Mouse (Mus musculus) neural tube, embryonic 12.5 days (tissue): ENCODE measurements around the gene Mfsd5. TPM values are rescaled to one million over a fixed set of nuclear protein-coding genes. Genes with fewer than 3 reads are reported as not detected.

Source experiments
- ATAC-seq: fragments of 200-750 bp; cut with Nextera tagmentation; 2 replicates; pipeline ENCODE4 v1.8.0; 2017; ENCODE audit warnings: low read depth, mild to moderate bottlenecking, moderate TSS enrichment, moderate library complexity; ENCODE audit not compliant: low FRiP score
- H3K27ac ChIP-seq: fragments of 300-500 bp; sonication (generic); 2 replicates; pipeline ENCODE4 v1.5.1; 2016
- H3K27me3 ChIP-seq: fragments of 300-500 bp; sonication (generic); replicated peaks from 2 replicates; pipeline ENCODE4 v1.6.1; 2016; ENCODE audit warnings: mild to moderate bottlenecking
- H3K36me3 ChIP-seq: fragments of 300-500 bp; sonication (generic); 2 replicates; pipeline ENCODE4 v1.6.1; 2016; ENCODE audit warnings: mild to moderate bottlenecking
- H3K4me1 ChIP-seq: fragments of 300-500 bp; sonication (generic); 2 replicates; pipeline ENCODE4 v1.6.1; 2016
- H3K4me2 ChIP-seq: fragments of 300-500 bp; sonication (generic); replicated peaks from 2 replicates; pipeline ENCODE4 v1.6.1; 2016; ENCODE audit warnings: mild to moderate bottlenecking
- H3K4me3 ChIP-seq: fragments of 300-500 bp; sonication (generic); 2 replicates; pipeline ENCODE4 v1.5.1; 2016
- H3K9ac ChIP-seq: fragments of 300-500 bp; sonication (generic); 2 replicates; pipeline ENCODE4 v1.6.1; 2016; ENCODE audit warnings: mild to moderate bottlenecking
- H3K9me3 ChIP-seq: fragments of 300-500 bp; sonication (generic); 2 replicates; pipeline ENCODE4 v1.6.1; 2016; ENCODE audit warnings: mild to moderate bottlenecking
- WGBS: fragments of 180-500 bp; shearing (Covaris S2); methylation state at CpG from one replicate; pipeline ENCODE4 v1.1.7; 2016; 5-methylcytosine and 5-hydroxymethylcytosine counted together
- polyA plus RNA-seq: library from polyadenylated mRNA; unstranded; fragments of >200 nt; fragmentation: Nextera tagmentation; extraction: Ambion mirVana; gene quantifications from 2 replicates; pipeline ENCODE4 v1.2.1, GENCODE M21; 2016

Gene Mfsd5
- polyA plus RNA-seq, 1 experiment from 2014 or later = 53.2 TPM

GRCm38 (mm10) chr15:102242404-102243228 lies 36.6 kb upstream of the Mfsd5 start:
- no peaks in the 10 kb centered on the region for H3K9me3 ChIP-seq
- H3K4me1 ChIP-seq = peaks cover 40% of the 10 kb centered on the region
- WGBS = 25% methylated on average over 12 of the region's 12 CpGs
- H3K9ac ChIP-seq = no peak overlapping the region
- no peak overlapping the region for H3K4me3 ChIP-seq
- H3K36me3 ChIP-seq = no peaks in the 10 kb centered on the region
- H3K4me2 ChIP-seq = peak overlapping the region; percentile 44; the same call in 1 of the 2 replicates
- ATAC-seq = no peak
- H3K27me3 ChIP-seq = peaks cover 45% of the 10 kb centered on the region
- H3K27ac ChIP-seq = no peak overlapping the region

DNA sequence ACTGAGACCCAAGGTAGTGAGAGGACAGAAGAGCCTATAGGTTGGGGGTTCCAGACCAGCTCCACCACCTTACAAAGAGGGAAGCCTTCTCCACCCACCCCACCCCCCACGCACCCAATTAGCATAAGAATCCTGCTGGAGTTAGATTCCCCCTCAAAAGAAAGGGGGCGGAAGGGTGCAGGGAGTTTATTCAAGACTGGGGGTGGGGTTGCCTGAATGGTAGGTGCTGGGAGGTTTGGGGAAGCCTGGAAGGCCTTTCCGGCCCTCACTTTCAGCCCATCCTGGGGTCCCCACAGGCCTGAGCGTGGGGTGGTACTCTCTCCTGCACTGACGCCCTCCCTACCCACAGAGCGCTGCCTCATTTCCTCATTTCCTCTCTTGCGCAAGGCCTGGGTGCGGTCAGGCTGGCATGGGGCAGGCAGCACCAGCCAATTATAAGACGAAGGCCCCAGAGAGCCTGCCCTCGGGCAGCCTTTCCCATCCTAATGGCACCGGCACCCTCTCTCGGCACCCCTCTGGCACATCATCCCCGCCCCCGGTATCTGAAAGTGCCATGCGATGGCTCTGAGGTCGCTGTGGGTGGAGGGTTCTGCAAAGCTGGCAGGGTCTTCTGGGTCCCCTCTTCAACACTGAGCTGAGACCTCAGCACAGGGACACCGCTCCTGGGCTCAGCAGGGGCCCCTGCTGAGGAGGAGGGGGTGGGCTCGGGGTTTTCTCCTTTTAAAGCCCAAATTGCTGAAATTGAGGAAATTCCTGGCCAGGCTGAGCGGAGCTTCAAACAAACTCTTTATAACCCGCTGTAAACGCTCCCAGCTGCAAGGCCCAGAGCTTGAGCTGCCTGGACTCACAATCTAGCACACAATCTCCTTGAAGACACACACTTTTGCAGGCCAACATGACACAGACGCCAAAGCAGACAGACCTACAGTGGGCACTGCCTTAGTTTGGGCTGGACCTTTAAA lies 35.7 kb upstream of the Mfsd5 start:
- Histone ChIP-seq H3K4me1 (peaks cover 48% of the 10 kb centered on the region), H3K4me3 (0 out of 2 replicates have a peak overlapping the region, but pooled peaks have one; percentile 7), H3K9ac (peak overlapping the region; percentile 38; the same call in 1 of the 2 replicates), H3K9me3 (no peaks in the 10 kb centered on the region), H3K27ac (no peak overlapping the region), H3K36me3 (no peaks in the 10 kb centered on the region), H3K4me2 (peak overlapping the region; percentile 44), H3K27me3 (peaks cover 52% of the 10 kb centered on the region)
- WGBS = 9% methylated on average over 22 of the region's 22 CpGs
- no peak for ATAC-seq

DNA sequence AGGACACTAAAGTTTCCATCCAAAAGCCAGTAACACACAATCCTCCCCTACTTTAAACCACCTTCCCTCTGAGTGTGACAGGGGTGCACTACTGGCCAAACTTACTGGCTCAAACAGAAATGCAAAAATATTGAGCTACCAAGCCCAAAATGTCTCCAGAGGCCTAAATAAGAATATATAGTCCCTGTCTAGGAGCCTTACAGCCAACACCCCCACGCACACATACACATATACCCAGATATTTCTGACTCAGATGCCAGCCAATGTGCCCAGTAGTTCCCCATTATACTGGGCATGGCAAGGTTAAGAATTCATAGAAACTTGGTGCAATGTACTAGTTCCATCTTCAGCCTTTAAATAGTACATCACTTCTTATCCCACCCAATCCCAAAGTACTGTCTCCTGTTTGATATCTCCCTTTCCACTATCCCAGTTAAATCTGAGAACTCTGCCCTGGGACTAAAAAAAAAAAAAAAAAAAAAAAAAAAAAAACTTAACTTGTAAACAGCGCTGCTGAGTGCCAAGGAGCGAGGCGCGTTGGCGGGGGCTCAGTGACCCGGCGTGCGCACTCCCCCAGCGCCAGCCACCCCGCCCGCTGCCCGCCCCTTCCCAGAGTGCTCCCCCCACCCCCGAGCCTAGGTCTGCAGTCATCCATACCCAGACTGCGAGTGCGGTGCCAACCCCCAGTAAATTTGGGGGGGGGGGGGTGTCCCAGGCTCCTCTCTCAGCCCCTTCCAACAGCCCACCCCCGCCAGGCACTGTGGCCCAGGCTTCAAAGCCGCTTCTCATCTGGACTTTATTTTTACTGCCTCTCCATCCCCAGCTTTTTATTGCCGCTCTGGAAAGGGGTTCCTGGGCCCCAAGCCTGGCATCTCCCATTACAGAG lies 34.7 kb upstream of the Mfsd5 start:
- H3K4me1 ChIP-seq = peaks cover 55% of the 10 kb centered on the region
- peak overlapping the region; percentile 97 for H3K4me2 ChIP-seq
- no peak for ATAC-seq
- no peaks in the 10 kb centered on the region for H3K9me3 ChIP-seq
- no peaks in the 10 kb centered on the region for H3K36me3 ChIP-seq
- 0 out of 2 replicates have a peak overlapping the region, but pooled peaks have one; percentile 61 for H3K9ac ChIP-seq
- no peak overlapping the region for H3K27ac ChIP-seq
- 6% methylated on average over 19 of the region's 19 CpGs for WGBS
- peaks cover 57% of the 10 kb centered on the region for H3K27me3 ChIP-seq
- H3K4me3 ChIP-seq = peak overlapping the region; percentile 56

DNA sequence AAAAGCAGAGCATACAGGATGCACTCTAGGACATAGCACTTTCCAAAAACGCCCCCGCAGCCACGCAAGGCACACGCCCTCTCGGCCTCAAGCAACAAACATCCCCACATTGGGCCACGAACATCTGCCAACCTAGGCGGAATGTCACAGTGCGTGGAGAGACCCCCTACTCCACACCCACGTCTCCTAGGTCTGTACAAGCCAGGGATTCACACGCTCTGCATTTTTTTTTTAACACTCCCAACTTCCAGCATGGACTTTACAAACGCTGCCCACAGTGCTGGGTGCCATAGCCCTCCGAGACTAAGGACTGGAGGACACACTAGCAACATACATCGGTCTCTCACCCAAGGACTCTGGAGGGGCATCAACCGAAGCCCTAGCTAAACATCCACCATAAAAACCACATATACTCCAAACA lies 33.8 kb upstream of the Mfsd5 start:
- Histone ChIP-seq H3K36me3 (no peaks in the 10 kb centered on the region), H3K27me3 (peaks cover 54% of the 10 kb centered on the region), H3K4me3 (peak overlapping the region; percentile 56), H3K4me2 (peak overlapping the region; percentile 97), H3K9ac (peak overlapping the region; percentile 61), H3K4me1 (peaks cover 61% of the 10 kb centered on the region), H3K9me3 (no peaks in the 10 kb centered on the region), H3K27ac (no peak overlapping the region)
- 3% methylated on average over 14 of the region's 14 CpGs for WGBS
- no peak for ATAC-seq

GRCm38 (mm10) chr15:102245891-102246741 lies 33.1 kb upstream of the Mfsd5 start:
- Histone ChIP-seq H3K27ac (peak overlapping the region; percentile 59), H3K9ac (peak overlapping the region; percentile 61), H3K4me1 (peaks cover 61% of the 10 kb centered on the region), H3K9me3 (no peaks in the 10 kb centered on the region), H3K27me3 (peaks cover 54% of the 10 kb centered on the region), H3K36me3 (no peaks in the 10 kb centered on the region), H3K4me3 (peak overlapping the region; percentile 56), H3K4me2 (peak overlapping the region; percentile 97)
- ATAC-seq = peak; percentile 76
- WGBS = under 1% methylated on average over 41 of the region's 44 CpGs

- Histone ChIP-seq H3K27ac (no peak overlapping the region), H3K4me1 (peaks cover 61% of the 10 kb centered on the region), H3K27me3 (peaks cover 52% of the 10 kb centered on the region), H3K9me3 (no peaks in the 10 kb centered on the region), H3K9ac (peak overlapping the region; percentile 61), H3K4me3 (peak overlapping the region; percentile 56), H3K36me3 (no peaks in the 10 kb centered on the region), H3K4me2 (peak overlapping the region; percentile 97)
- WGBS = under 1% methylated on average over 33 of the region's 35 CpGs
- peak; percentile 69 for ATAC-seq
Measured at GRCm38 (mm10) chr15:102246866-102247251, 32.4 kb upstream of the Mfsd5 start.

GRCm38 (mm10) chr15:102247252-102248130 lies 31.8 kb upstream of the Mfsd5 start:
- peak overlapping the region; percentile 97 for H3K4me2 ChIP-seq
- no peaks in the 10 kb centered on the region for H3K9me3 ChIP-seq
- ATAC-seq = peak; percentile 23; the same call in 1 of the 2 replicates
- peak overlapping the region; percentile 42; the same call in 1 of the 2 replicates for H3K27ac ChIP-seq
- H3K4me1 ChIP-seq = peaks cover 61% of the 10 kb centered on the region
- H3K4me3 ChIP-seq = peak overlapping the region; percentile 56
- H3K27me3 ChIP-seq = peaks cover 48% of the 10 kb centered on the region
- H3K9ac ChIP-seq = peak overlapping the region; percentile 61
- no peaks in the 10 kb centered on the region for H3K36me3 ChIP-seq
- under 1% methylated on average over 57 of the region's 65 CpGs for WGBS

DNA sequence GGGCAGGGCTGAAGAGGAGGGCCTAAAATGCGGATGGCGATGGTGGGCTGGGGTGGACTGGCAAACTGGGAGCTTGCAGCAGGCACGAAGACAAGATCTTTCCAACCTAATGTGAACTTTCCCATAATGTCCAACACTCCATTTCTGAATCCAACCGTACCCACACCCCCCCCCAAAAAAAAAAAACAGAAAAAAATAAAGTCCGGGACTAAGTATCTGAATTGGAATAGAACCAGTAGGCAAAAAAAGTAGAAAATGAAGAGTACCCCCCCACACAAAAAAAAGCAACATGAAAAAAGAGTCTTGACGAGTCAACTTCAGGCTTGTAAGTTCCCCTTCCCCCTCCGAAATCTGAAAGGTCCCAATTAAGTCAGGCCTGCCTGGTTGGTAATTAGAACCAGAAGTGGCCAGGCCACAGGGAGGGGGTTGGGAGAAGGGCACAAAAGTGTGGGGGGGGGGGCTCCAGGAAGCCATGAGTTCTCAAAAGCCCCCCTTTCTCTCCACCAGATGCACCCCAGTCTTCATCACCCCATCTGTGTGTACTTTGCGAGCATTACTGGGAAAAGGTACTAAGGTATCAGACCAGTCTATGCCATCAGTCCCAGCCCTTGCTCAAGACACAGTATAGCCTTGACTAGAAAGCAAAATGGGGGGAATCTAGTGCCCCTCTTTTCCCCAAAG lies 31.0 kb upstream of the Mfsd5 start:
- peaks cover 56% of the 10 kb centered on the region for H3K4me1 ChIP-seq
- no peaks in the 10 kb centered on the region for H3K36me3 ChIP-seq
- WGBS = 7% methylated on average over 8 of the region's 8 CpGs
- no peaks in the 10 kb centered on the region for H3K9me3 ChIP-seq
- H3K9ac ChIP-seq = peak overlapping the region; percentile 61; the same call in 1 of the 2 replicates
- peak overlapping the region; percentile 97 for H3K4me2 ChIP-seq
- peak overlapping the region; percentile 42; the same call in 1 of the 2 replicates for H3K27ac ChIP-seq
- H3K27me3 ChIP-seq = peaks cover 43% of the 10 kb centered on the region
- ATAC-seq = no peak
- peak overlapping the region; percentile 56 for H3K4me3 ChIP-seq

GRCm38 (mm10) chr15:102248812-102249191 lies 30.5 kb upstream of the Mfsd5 start:
- 0% methylated on average over 3 of the region's 3 CpGs for WGBS
- no peak overlapping the region for H3K27ac ChIP-seq
- peak overlapping the region; percentile 97 for H3K4me2 ChIP-seq
- no peaks in the 10 kb centered on the region for H3K36me3 ChIP-seq
- peaks cover 38% of the 10 kb centered on the region for H3K27me3 ChIP-seq
- no peak overlapping the region for H3K9ac ChIP-seq
- no peak overlapping the region for H3K4me3 ChIP-seq
- H3K4me1 ChIP-seq = peaks cover 50% of the 10 kb centered on the region
- H3K9me3 ChIP-seq = no peaks in the 10 kb centered on the region
- ATAC-seq = no peak
